Mouse (Mus musculus): ENCODE results near the gene Pon3.
"Not testable (repeated sequence)": the region's sequence is repeated elsewhere in the genome, so short reads cannot be mapped to it uniquely, and the experiment has no call there.

Gene Pon3

DNA sequence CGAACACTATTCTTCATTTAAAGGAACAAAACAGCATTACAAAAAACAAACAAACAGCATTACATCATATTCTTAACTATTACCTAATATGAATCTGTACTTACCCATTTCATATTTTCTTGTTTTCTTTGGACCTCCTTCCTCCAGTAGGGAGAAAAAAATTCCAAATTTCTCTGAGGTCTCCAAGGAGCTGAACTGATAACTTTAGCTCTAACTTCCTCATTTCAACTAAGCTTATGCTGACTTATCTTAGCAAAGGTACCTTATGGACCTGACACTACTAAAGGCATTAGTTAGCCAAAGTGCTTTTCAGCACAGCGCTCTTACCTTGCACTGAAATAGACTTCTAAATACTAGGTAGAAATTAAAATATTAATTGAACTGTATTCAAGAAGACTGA is 1.2 kb downstream of the Pon3 start:
- no peak for DNase-seq (ENCODE audit: low read depth)

DNA sequence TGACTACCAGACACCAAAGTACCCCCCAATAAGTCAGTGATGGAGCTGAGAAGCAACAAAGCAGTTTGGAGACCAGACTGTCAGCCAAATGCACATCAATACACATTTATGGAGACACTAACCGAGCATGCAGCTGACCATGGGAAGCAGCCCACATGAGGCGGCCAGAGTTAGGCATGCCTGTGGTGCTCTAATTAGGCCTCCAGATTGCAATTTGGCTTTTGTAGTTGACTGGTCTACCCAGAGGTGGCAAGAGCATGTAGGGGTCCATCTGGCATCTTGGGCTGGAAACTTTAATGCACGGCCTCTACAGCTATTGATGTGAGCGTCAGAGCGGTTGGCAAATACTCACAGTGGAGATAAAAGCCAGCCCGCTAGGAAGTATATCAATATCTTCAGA is 10.2 kb downstream of the Pon3 start:
- DNase-seq (ENCODE audit: low read depth), result no peak

DNA sequence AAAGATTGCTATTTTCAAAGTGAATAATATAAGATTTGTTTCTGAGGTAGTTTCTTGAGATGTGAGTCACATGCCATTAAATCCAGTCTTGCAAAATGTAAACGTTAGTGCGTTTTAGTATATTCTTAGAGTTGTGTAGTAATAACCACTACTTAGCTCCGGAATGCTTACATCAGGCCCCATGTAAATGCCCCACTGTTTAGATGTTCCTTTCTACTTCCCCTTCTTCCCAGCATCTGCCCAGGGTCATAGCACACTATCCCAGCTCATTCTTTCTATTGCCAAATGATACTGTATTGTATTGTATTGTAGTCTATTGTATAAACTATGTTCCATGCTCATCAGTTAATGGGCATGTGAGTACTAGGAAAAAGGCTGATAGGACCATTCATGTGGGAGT is 17.3 kb downstream of the Pon3 start:
- no peak for DNase-seq (ENCODE audit: low read depth)

DNA sequence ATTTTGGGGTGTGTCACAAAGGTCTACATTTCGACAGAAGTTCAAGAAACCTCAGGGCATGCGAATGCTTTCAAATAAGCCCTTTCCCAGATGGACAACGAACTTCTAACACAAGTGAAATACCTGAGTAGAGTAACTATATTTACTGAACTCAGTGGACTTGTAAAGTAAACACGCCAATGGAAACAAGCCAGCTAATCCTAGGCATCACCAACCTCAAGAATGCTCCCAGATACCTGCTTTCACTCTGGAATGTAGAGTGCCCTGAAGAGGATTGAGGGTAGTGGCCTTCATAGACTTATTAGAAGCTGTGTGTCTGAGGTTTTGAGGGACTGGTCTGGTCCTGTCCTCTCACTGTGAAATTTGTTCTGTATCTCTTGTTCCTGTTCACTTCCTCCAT is 18.6 kb downstream of the Pon3 start:
- no peak for DNase-seq (ENCODE audit: low read depth)

DNA sequence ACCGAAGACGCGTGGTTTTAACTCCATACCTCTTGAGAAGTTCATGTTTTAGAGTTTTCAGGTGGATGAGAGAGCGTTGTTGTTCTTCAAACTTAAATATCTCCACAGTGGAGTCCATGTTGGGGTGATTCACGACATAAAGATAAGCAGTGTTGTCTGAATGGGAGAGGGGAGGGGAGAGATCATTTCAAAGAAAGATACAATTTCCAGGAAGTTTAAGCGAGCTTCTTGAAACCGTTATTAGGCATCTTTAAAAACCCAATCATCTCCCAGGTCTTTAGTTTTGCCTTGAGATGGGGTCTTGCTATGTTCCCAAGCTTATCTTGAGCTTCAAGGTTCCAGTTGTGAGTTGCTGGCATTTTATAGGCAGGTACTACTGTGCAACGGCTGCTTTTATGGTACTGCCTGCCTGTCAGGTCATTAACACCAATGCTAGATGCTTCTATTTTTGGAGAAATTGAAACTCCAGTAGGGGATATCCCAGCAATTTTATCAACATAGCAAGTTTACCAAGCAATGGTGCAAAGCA is 19.2 kb downstream of the Pon3 start:
- DNase-seq (ENCODE audit: low read depth), result no peak

DNA sequence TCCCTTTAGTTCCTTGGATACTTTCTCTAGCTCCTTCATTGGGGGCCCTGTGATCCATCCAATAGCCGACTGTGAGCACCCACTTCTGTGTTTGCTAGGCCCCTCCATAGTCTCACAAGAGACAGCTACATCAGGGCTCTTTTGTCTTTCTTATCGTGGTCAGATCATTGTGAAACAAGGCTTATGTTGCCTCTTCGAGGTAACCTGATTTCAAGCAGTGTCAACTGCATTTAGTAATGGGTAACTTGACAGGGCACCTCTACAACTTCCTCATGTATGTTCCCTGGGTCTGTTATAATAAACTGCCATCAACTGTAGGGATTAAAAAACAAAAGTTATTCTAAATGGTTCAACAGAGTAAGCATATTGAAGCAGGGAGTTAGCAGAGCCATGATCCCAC is 21.5 kb downstream of the Pon3 start:
- no peak for DNase-seq (ENCODE audit: low read depth)

DNA sequence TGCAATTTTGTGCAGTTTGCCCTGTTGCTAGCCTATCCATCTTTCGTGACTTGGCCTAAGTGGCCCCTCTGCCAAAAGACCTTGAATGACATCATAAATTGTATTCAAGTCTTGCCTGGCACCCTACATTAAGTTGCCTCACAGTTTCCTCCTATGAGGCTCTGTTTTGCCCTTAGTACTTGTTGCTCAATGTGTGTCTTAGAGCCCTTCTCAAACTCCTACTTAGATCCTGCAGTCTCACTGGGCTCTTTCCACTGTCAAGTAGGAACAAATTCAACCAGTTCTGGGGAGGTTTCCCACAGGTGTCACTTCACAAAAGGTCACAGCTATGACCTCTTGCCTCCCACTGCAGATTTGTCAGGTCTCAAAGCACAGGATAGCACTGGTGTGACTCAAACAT is 22.3 kb downstream of the Pon3 start:
- no peak for DNase-seq (ENCODE audit: low read depth)

DNA sequence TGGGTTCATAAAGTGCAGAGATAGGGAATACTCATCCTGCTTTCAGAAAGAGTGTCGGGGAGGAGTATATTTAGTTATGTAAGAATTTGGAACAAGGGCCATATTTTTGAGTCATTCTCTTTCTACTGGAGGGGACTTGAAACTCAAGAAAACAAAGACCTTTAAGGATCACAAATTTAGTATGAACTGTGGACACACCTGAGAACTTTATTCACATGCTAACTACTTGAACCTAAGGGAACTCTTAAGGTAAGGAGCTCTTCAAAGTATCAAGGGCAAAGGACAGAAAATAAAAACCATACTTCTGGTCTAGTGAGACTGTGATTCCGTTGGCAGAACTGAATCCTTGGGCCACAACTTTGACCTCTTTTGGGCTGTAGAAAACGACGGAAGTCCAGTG is 24.1 kb downstream of the Pon3 start:
- no peak for DNase-seq (ENCODE audit: low read depth)

DNA sequence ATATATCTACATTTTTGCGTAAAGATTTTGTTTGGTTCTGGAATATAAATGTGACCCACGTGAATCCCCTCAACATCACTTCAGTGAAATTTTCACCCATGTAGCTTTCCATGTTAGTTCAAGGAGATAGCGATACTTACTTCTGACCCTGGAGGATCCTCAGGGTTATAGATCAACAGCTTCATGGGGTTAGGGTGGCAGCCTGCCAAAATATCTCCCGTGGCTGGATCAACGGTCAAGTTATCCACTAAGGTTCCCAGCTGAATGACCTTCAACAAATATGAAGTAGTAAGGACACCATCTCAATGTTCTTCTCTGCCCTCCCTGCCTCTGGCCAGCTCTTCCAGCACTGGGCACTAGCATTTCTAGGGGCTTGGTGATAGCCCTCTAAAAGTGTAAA is 25.8 kb downstream of the Pon3 start:
- no peak for DNase-seq (ENCODE audit: low read depth)

DNA sequence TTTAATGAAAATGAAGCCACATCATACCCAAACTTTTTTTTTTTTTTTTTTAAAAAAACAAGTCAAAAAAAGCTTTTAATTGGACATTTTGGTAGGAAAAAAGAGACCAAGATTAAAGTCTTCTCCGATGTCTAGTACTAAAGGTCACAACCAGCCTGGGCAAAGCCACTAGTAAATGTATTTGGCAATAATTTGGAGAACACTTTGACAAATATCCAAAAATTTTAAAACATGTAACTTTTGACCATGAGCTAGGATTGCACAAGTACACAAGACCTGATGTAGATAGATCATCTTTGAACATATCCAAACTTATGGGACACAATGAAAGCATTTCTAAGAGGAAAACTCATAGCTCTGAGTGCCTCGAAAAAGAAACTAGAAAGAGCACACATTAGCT is 32.5 kb downstream of the Pon3 start:
- DNase-seq (ENCODE audit: low read depth), result not testable (repeated sequence)

DNA sequence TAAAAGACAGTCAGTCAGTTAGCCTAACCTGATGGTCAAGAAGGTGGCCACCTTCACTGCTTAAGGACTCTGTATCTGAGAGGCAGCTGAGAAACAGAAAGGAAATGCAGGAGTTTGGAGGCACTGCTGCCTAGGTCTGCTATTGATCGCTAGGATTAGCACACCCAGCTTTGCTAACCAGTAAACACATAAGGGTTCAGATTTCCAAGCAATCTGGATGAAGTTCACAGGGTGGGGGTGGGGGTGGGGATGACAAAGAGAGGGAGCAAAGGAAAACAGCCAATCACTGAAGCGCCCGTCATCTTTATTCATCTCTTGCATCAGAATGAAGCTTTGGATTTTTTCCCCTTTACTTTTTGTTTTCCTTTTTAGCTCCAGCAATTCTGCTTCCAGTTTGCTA is 34.0 kb downstream of the Pon3 start:
- no peak for DNase-seq (ENCODE audit: low read depth)

DNA sequence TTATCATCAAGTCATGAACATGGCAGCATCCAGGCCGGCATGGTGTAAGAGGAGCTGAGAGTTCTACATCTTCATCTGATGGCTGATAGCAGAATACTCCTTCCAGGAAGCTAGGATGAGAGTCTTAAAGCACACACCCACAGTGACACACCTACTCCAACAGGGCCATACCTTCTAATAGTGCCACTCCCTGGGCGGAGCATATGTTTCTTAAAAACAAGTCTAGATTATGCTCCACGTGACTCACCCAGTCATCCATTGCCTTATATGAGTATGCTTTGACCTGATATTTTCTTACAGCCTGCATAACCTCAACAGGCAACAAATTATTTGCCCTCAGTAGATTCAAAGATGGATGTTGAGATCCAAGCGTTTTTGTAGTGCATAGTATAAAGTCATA is 37.9 kb downstream of the Pon3 start:
- no peak for DNase-seq (ENCODE audit: low read depth)

DNA sequence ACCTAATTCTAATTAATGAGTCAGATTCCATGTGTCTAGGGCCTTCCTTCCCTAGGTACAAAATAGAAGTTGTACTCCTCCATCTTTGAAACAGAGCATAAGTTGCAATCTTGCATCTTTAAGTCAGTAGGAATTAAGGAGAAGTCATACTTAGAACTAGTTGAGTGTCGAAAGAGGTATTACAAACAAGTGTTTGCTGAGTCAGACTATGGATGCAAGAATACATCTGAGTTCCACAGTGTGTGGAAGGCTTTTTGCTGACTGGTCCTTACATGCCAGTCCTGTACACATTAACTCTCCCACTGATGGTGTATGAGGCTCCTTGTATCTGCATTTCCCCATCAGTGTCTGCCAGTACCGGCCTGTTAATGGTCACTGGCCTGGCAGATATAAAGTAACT is 48.3 kb downstream of the Pon3 start:
- no peak for DNase-seq (ENCODE audit: low read depth)

DNA sequence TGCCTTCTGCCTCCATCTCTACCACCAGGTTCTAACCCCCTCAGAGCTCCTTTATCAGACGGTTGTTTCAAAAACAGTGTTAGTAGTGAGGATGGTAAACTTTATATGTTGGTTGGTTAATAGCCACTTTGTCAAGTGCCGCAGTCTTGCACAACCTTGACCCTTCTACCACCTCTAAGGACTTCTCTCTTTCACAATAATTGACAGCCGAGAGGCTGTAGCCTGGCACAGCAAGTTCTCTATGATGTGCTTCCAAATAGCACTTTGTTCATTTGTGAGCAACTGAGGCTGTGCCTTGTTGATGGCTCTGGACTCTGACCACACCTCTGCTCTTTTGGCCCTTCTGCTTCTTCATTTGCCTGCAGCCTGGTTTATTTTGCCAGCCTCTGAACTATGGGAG is 56.2 kb downstream of the Pon3 start:
- DNase-seq (ENCODE audit: low read depth), result no peak

DNA sequence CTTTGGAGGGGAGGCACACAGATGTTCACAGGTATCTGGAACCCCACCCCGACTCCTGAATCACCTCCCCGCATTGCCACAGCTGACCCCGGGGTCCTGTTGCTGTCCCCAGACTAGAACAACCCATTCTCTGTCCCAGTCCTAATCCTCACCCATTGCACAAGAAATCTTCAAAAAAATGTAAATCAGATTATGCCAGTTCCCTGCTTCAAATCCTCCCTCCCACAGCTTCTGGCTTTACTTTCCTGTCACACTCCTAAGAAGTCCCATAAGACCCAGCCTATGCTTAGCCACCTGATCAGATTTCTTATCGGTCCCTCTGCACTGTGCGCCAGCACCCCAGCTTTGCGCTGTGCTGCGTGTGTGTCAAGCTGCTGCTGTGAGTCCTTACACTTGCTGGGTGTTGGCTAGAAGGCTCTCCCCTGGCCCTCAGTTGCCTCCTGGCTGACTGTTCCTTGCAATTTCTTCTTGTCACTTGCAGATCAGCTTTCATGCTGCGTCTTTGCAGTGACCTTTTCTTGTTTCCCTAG is 56.6 kb downstream of the Pon3 start:
- DNase-seq (ENCODE audit: low read depth), result no peak

DNA sequence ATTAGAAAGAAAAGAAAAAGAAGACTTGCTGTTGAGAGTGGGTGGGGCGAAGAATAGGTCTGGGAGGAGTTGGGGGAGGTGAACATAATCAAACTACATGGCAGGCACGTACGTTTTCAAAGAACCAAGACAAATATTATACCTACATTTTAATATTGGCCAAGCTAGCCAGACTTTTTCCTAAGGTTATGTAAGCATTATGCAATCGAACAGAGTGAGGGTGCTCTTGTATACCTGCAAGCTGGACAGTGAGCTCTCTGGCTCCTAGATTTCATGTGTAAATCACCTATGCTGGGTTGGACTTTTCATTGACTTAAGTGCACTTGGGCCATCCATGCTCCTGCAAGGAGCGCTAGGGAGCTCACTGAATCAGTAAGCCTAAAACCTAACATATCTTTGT is 57.5 kb downstream of the Pon3 start:
- DNase-seq (ENCODE audit: low read depth), result no peak

DNA sequence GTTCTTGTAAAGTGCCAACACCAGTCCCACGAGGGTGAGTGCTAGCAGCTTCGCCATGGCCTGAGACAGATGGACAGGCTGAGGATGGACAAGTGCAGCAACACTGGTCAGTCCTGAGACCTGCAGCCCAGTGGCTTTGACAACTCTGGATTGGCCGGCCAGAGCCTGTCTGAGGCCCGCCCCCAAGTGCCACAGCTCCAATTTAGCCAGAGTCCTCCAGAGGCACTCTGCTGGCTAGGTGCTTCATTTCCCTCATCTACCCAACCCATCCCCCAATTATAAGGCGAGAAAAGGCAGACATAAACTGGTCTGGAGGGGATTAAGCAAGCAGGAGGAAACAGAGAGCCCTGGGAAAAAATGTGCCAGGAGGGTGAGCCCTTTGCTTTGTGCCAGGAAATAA is 62.4 kb downstream of the Pon3 start, which contains the start of gene Pon1:
Gene Pon1, minus strand, starts transcription at position 254 of the 400 bp plus-strand sequence.
- DNase-seq (ENCODE audit: low read depth), result no peak

DNA sequence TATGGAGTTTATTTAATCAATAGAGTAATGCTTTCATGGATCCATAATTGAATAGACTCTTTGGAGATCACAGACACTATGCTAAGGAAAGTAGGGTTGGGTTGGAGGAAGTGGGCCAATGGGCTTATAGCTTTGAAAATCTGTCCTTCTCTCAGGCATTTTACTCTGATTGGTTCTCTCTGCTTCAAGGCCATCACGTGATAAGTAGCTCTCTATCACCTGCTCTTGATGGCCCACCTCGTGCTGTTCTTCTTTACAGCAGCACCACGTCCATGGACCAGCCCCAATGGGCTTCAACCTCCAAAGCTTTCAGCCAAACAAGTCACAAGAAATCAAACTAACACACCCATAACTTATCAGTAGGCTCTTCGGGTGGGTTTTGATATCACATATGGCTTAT is 65.3 kb downstream of the Pon3 start:
- DNase-seq (ENCODE audit: low read depth), result no peak

DNA sequence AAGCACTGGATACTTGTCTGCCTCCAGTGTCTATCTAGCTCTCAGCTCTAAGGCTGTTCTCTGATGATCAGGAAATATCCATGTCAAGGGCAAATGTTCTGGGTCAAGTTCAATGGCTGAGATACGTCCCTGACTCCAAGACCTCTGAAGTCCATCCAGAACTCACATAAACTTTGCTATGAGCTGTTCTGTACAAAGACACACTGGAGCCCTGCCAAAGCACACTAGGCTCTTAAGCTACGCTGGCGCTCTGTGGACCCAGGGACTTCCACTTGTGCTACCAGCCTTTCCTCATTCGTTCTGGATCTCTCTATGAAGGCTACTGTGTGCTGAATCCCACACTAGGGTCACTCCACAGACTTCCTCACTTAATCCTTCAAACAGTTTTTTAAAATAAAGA is 66.6 kb downstream of the Pon3 start:
- no peak for DNase-seq (ENCODE audit: low read depth)

DNA sequence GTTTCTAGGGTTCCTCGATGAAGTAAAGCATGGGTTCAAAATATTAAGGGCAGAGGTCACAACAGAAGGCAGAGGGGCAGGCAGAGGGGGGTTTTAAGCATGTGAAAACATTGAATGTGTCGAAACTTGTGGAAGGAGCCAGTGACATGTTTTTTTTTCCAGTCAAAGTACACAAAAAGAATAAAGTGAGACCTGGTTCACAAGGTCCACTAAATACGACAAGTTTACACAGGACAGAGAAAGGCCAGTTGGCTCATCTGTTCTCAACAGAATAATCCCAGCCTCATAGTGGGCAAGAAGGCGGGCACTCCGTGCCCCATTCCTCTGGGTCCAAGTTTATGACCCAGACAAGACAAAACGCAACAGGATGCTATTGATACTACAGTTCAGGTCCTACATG is 67.1 kb downstream of the Pon3 start:
- DNase-seq (ENCODE audit: low read depth), result no peak

DNA sequence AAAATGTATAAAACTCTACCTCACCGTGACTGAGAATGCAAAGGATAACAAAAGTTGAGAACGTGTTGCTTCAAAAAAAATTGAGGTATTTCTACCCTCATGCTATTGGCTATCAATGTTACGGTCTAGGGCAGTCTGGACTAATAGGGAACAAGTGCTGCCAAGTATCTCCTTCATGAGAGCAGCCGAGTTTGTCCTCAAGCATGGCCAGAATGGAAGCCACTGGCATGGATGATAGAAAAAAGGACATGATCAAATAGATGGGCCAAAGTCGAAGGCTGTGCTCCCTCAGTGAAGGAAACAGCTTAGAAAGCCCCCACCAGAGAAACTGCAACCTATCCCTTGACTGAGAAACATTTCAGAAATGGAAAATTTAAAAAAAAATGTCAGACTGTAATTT is 68.0 kb downstream of the Pon3 start:
- DNase-seq (ENCODE audit: low read depth), result no peak

DNA sequence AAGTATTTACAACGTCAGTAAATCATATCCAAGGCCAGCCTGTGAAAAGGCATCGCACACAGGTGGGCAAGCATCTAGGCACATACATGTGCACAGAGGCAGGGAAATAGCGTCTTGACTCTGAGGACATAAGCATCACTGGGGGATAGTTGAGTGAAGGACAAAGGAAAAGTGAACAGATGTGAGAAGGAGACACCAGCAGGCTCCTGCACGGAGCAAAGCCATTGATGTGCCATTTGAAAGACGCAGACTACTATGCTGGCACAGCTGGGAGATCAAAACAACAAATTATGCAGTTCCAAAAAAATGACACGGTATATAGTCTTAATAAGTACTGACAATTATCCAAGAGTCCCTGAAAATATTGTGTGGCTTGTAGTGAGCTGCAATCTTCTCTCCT is 68.5 kb downstream of the Pon3 start:
- no peak for DNase-seq (ENCODE audit: low read depth)

DNA sequence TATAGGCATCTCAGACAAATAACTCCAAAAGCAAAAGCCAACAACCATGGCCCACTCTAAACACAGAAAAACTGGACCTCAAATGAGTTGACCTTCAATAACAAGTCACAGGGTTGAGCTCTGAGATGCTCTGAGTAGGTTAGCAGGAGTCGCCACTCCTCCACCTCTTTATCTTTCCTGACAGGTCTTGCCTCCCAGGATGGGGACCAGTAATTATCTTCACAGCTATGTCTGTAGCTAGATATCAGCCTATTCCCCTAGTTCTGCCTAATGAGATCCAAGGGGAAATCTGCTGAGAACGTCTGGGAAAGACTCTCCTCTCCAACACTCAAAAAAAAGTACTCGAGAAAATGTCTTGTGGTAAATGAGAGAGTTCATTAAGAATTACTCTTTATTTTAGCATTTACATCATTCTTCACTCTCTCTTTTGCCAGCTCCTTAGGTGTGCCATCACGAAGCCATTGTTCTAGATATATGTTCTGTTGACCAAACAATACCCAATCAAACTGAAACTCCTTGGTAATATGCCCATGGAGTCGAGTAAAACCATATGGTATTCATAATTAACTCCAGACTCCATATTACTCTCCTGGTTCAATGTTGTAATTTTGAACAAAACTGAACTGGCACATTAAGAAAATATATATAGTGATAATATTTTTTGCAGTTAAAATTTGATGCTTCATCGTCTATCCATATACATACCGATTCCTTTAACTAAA is 69.7 kb downstream of the Pon3 start:
- DNase-seq (ENCODE audit: low read depth), result no peak

DNA sequence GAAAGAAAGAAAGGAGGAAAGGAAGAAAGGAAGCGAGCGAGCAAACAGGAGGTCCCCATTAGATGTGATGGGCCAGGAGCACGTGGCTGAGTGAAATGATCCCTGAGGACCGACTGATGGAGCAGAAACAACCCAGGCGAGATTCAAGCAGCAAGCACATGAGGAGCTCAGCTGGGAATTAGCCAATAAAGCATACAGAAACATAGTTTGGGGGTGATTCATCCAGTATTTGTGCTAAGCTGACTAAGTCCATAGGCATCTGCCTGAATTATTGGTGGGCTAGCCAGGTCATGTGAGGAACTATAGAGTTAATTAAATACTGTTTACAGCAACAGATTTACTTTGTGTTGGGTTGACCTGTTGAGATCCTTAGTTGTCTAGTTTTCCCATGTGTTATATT is 75.4 kb downstream of the Pon3 start:
- no peak for DNase-seq (ENCODE audit: low read depth)
